Mouse (Mus musculus) neural tube, embryonic 13.5 days (tissue): ENCODE measurements around the gene Utp11. TPM values are rescaled to one million over a fixed set of nuclear protein-coding genes. Genes with fewer than 3 reads are reported as not detected.
"Not testable (repeated sequence)": the region's sequence is repeated elsewhere in the genome, so short reads cannot be mapped to it uniquely, and the experiment has no call there.

Source experiments
- ATAC-seq: fragments of 200-750 bp; cut with Nextera tagmentation; 2 replicates; pipeline ENCODE4 v1.8.0; 2017; ENCODE audit warnings: low read depth, mild to moderate bottlenecking, moderate TSS enrichment, moderate library complexity
- H3K27ac ChIP-seq: fragments of 300-500 bp; sonication (generic); replicated peaks from 2 replicates; pipeline ENCODE4 v1.5.1; 2015; ENCODE audit warnings: moderate library complexity, mild to moderate bottlenecking, inconsistent platforms
- H3K27me3 ChIP-seq: fragments of 300-500 bp; sonication (generic); 2 replicates; pipeline ENCODE4 v1.6.1; 2015; ENCODE audit warnings: mild to moderate bottlenecking, inconsistent platforms
- H3K36me3 ChIP-seq: fragments of 300-500 bp; sonication (generic); 2 replicates; pipeline ENCODE4 v1.6.1; 2015; ENCODE audit warnings: mild to moderate bottlenecking, inconsistent platforms
- H3K4me1 ChIP-seq: fragments of 300-500 bp; sonication (generic); replicated peaks from 2 replicates; pipeline ENCODE4 v1.6.1; 2015; ENCODE audit warnings: inconsistent platforms
- H3K4me2 ChIP-seq: fragments of 300-500 bp; sonication (generic); 2 replicates; pipeline ENCODE4 v1.6.1; 2015; ENCODE audit warnings: inconsistent platforms, mild to moderate bottlenecking, moderate library complexity
- H3K4me3 ChIP-seq: fragments of 300-500 bp; sonication (generic); 2 replicates; pipeline ENCODE4 v1.5.1; 2015; ENCODE audit warnings: mild to moderate bottlenecking, inconsistent platforms
- H3K9ac ChIP-seq: fragments of 300-500 bp; sonication (generic); 2 replicates; pipeline ENCODE4 v1.6.1; 2015; ENCODE audit warnings: moderate library complexity, mild to moderate bottlenecking, inconsistent platforms
- H3K9me3 ChIP-seq: fragments of 300-500 bp; sonication (generic); 2 replicates; pipeline ENCODE4 v1.6.1; 2016; ENCODE audit warnings: inconsistent platforms
- WGBS: fragments of 180-500 bp; shearing (Covaris S2); methylation state at CpG from one replicate; pipeline ENCODE4 v1.1.7; 2015; 5-methylcytosine and 5-hydroxymethylcytosine counted together
- polyA plus RNA-seq: library from polyadenylated mRNA; unstranded; fragments of >200 nt; fragmentation: Nextera tagmentation; extraction: Ambion mirVana; gene quantifications from 2 replicates; pipeline ENCODE4 v1.2.1, GENCODE M21; 2015

The Utp11 gene
- polyA plus RNA-seq: 49.2 and 54.2 TPM in 2 replicates

GRCm38 (mm10) chr4:124693135-124693894 lies at the start of gene Utp11:
Utp11 (minus strand) TSS chr4:124693600.
- peak within 1 kb of the TSS; percentile 82 for H3K4me2 ChIP-seq
- H3K27me3 ChIP-seq: peaks cover 21% of the 10 kb centered on the region
- H3K9me3 ChIP-seq: no peaks in the 10 kb centered on the region
- H3K27ac ChIP-seq: peak within 1 kb of the TSS; percentile 59; the same call in 1 of the 2 replicates
- WGBS: 1% methylated on average over 43 of the region's 43 CpGs
- ATAC-seq: peak; percentile 98
- H3K4me1 ChIP-seq: peaks cover 28% of the 10 kb centered on the region
- H3K4me3 ChIP-seq: peak within 1 kb of the TSS; percentile 88
- peak within 1 kb of the TSS; percentile 95 for H3K9ac ChIP-seq
- no peaks in the 10 kb centered on the region for H3K36me3 ChIP-seq

DNA sequence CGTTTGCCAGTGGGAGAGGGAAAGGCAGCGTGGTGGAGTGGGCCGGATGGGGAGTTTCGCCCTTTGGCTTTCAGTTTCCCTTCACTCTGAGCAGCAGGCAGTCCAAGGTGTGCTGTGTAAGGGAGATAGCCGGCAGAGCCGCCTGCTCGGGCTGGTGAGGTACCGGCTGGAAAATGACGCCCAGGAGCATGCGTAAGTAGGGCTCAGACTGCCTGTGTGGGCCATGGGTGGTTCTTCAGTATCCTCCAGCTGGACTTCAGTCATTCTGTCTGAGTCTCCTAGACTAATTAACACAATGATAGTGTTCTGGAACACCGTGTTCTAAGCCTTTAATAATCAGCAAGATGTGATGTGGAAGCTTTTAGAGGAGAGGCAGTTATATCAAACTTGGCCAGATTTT lies 49.4 kb upstream of the Utp11 start:
- 93% methylated on average over 11 of the region's 11 CpGs for WGBS
- Histone ChIP-seq H3K4me1 (peaks cover 14% of the 10 kb centered on the region), H3K4me3 (no peak overlapping the region), H3K36me3 (peaks cover 31% of the 10 kb centered on the region), H3K27me3 (no peaks in the 10 kb centered on the region), H3K4me2 (peak overlapping the region; percentile 78; the same call in 1 of the 2 replicates), H3K27ac (no peak overlapping the region), H3K9ac (no peak overlapping the region), H3K9me3 (no peaks in the 10 kb centered on the region)
- ATAC-seq: no peak

- peak within 1 kb of the TSS; percentile 54; the same call in 1 of the 2 replicates for H3K27ac ChIP-seq
- WGBS: 17% methylated on average over 25 of the region's 25 CpGs
- peak; percentile 88 for ATAC-seq
These were observed 48.3 kb upstream of the Utp11 start, which contains the start of gene Inpp5b for GRCm38 (mm10) chr4:124741376-124742343. Inpp5b (plus strand) TSS chr4:124741850.

DNA sequence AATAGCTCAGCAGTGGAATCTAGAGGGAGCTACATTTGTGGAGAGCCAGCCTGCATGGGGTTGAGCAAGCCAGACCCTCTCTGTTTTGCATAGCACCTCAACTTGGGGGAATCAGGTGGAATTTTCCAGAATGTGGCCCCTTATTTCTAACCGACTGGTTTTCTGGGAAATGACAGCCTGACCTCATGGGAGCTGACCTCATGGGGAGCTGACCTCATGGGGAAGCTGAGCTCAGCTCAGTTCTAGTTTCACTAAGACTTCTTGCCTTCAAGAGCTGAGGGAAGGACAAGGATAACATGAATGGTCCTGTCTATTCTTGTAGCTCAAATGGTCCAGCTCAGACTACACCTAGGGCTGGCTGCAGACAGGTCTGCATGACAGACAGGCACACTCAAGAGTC lies 45.4 kb upstream of the Utp11 start:
- no peak overlapping the region for H3K4me2 ChIP-seq
- WGBS: 73% methylated on average over 1 of the region's 1 CpGs
- H3K27ac ChIP-seq: no peak overlapping the region
- H3K4me3 ChIP-seq: no peak overlapping the region
- H3K4me1 ChIP-seq: peaks cover 33% of the 10 kb centered on the region
- H3K9ac ChIP-seq: no peak overlapping the region
- ATAC-seq: no peak
- H3K9me3 ChIP-seq: no peaks in the 10 kb centered on the region
- no peaks in the 10 kb centered on the region for H3K27me3 ChIP-seq
- H3K36me3 ChIP-seq: peaks cover 3% of the 10 kb centered on the region; the same call in 1 of the 2 replicates

More at GRCm38 (mm10) chr4:124741376-124742343, 48.3 kb upstream of the Utp11 start, which contains the start of gene Inpp5b:
- Histone ChIP-seq H3K4me3 (peak within 1 kb of the TSS; percentile 62), H3K9ac (peak within 1 kb of the TSS; percentile 83), H3K27me3 (no peaks in the 10 kb centered on the region), H3K4me1 (peaks cover 25% of the 10 kb centered on the region), H3K9me3 (no peaks in the 10 kb centered on the region), H3K36me3 (peaks cover 22% of the 10 kb centered on the region), H3K4me2 (peak within 1 kb of the TSS; percentile 78)

DNA sequence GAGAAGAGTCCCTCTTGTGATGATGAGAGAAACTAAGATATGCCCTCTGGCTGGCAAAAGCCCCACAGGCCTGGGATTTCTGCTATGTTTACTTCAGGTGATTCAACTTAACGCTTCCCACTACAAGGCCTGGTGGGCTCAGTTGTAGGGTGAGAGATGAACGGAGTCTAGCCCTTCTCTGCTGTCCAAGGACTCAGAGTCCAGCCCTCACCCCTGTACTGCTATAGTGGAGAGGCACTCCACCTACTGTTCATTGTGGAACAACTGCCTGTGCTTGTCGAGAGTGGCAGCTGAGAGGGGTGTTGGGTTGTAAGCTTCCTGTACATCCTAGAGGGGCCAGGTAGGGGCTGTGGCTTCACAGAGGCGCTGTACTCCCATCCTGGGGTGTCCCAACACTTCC lies 44.6 kb upstream of the Utp11 start:
- no peak overlapping the region for H3K4me3 ChIP-seq
- 62% methylated on average over 4 of the region's 4 CpGs for WGBS
- no peak overlapping the region for H3K4me2 ChIP-seq
- no peak overlapping the region for H3K27ac ChIP-seq
- peaks cover 9% of the 10 kb centered on the region for H3K36me3 ChIP-seq
- H3K4me1 ChIP-seq: peaks cover 33% of the 10 kb centered on the region
- H3K9me3 ChIP-seq: no peaks in the 10 kb centered on the region
- no peak for ATAC-seq
- no peaks in the 10 kb centered on the region for H3K27me3 ChIP-seq
- no peak overlapping the region for H3K9ac ChIP-seq

DNA sequence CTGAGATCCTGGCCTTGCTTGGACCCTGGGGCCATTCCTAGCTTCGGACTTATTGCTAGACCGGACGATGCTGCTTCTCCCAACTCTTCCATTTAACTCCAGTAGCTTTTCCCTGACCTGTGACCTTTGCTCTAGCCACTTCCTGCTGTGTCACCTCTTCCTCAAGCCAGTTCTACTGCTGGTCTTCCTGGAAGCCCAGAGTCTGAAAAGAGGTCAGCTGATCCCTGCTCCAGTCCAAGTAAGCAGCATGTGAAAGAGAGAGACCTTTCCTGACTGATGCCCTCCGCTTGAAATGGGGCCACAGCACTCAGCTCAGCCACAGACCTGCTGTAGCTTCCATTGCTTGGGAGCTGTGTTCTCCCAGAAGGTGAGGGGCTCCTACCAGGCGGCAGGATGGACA lies 44.1 kb upstream of the Utp11 start:
- Histone ChIP-seq H3K4me3 (no peak overlapping the region), H3K9me3 (no peaks in the 10 kb centered on the region), H3K9ac (no peak overlapping the region), H3K27ac (peak overlapping the region; percentile 75; the same call in 1 of the 2 replicates), H3K4me1 (peaks cover 29% of the 10 kb centered on the region), H3K27me3 (no peaks in the 10 kb centered on the region), H3K4me2 (no peak overlapping the region), H3K36me3 (peaks cover 14% of the 10 kb centered on the region)
- no peak for ATAC-seq
- WGBS: 73% methylated on average over 5 of the region's 5 CpGs

- 47% methylated on average over 2 of the region's 2 CpGs for WGBS
- no peaks in the 10 kb centered on the region for H3K9me3 ChIP-seq
- H3K4me3 ChIP-seq: no peak overlapping the region
- H3K4me2 ChIP-seq: no peak overlapping the region
- peaks cover 23% of the 10 kb centered on the region for H3K4me1 ChIP-seq
- peaks cover 19% of the 10 kb centered on the region for H3K36me3 ChIP-seq
- no peaks in the 10 kb centered on the region for H3K27me3 ChIP-seq
- peak overlapping the region; percentile 75; the same call in 1 of the 2 replicates for H3K27ac ChIP-seq
- ATAC-seq: no peak
- H3K9ac ChIP-seq: peak overlapping the region; percentile 27; the same call in 1 of the 2 replicates
These were observed 43.6 kb upstream of the Utp11 start for GRCm38 (mm10) chr4:124736952-124737351.

- no peaks in the 10 kb centered on the region for H3K27me3 ChIP-seq
- H3K9me3 ChIP-seq: no peaks in the 10 kb centered on the region
- no peak overlapping the region for H3K27ac ChIP-seq
- H3K4me3 ChIP-seq: no peak overlapping the region
- H3K4me1 ChIP-seq: no peaks in the 10 kb centered on the region
- peaks cover 97% of the 10 kb centered on the region for H3K36me3 ChIP-seq
- no peak for ATAC-seq
- 86% methylated on average over 6 of the region's 6 CpGs for WGBS
- no peak overlapping the region for H3K9ac ChIP-seq
- no peak overlapping the region for H3K4me2 ChIP-seq
These were observed 32.7 kb upstream of the Utp11 start for GRCm38 (mm10) chr4:124726121-124726520.

- Histone ChIP-seq H3K27ac (no peak overlapping the region), H3K9ac (no peak overlapping the region), H3K36me3 (peaks cover 76% of the 10 kb centered on the region), H3K9me3 (no peaks in the 10 kb centered on the region), H3K4me1 (peaks cover 18% of the 10 kb centered on the region), H3K4me3 (no peak overlapping the region), H3K4me2 (no peak overlapping the region), H3K27me3 (no peaks in the 10 kb centered on the region)
- WGBS: 93% methylated on average over 4 of the region's 4 CpGs
- no peak for ATAC-seq
These were observed 25.7 kb upstream of the Utp11 start for GRCm38 (mm10) chr4:124719101-124719500.

GRCm38 (mm10) chr4:124714545-124715481 lies 21.4 kb upstream of the Utp11 start, which contains the start of gene Sf3a3:
Sf3a3 (plus strand) TSS chr4:124714776.
- H3K36me3 ChIP-seq: peaks cover 35% of the 10 kb centered on the region
- no peaks in the 10 kb centered on the region for H3K9me3 ChIP-seq
- under 1% methylated on average over 57 of the region's 57 CpGs for WGBS
- H3K4me3 ChIP-seq: peak within 1 kb of the TSS; percentile 85
- peaks cover 13% of the 10 kb centered on the region for H3K27me3 ChIP-seq
- H3K27ac ChIP-seq: peak within 1 kb of the TSS; percentile 68
- peaks cover 27% of the 10 kb centered on the region for H3K4me1 ChIP-seq
- peak within 1 kb of the TSS; percentile 96 for H3K4me2 ChIP-seq
- H3K9ac ChIP-seq: peak within 1 kb of the TSS; percentile 91
- peak; percentile 90 for ATAC-seq

- not testable (repeated sequence) for H3K27ac ChIP-seq, H3K4me3 ChIP-seq, H3K4me2 ChIP-seq, H3K9me3 ChIP-seq, ATAC-seq, H3K9ac ChIP-seq
- Histone ChIP-seq H3K36me3 (peaks cover 26% of the 10 kb centered on the region), H3K4me1 (peaks cover 36% of the 10 kb centered on the region), H3K27me3 (peaks cover 23% of the 10 kb centered on the region)
- 81% methylated on average over 5 of the region's 5 CpGs for WGBS
These were observed 20.4 kb upstream of the Utp11 start for GRCm38 (mm10) chr4:124713850-124714249.
